Mouse (Mus musculus): Measurements from ENCODE around the gene 1110051M20Rik.

Gene 1110051M20Rik

GRCm38 (mm10) chr2:91457656-91458251 is 13.2 kb upstream of the 1110051M20Rik start:
- DNase-seq (ENCODE audit: low spot score): no peak

- DNase-seq (ENCODE audit: low spot score): no peak
These were observed 12.8 kb upstream of the 1110051M20Rik start, which contains the start of gene Lrp4 for GRCm38 (mm10) chr2:91457259-91457655. Gene Lrp4 (plus strand): TSS chr2:91457511.

- no peak for DNase-seq (ENCODE audit: low spot score)
These were observed 12.1 kb upstream of the 1110051M20Rik start for GRCm38 (mm10) chr2:91456491-91457100.

- DNase-seq (ENCODE audit: low spot score): no peak
These were observed 11.3 kb upstream of the 1110051M20Rik start for GRCm38 (mm10) chr2:91455826-91456225.

GRCm38 (mm10) chr2:91454434-91454833 is 9.9 kb upstream of the 1110051M20Rik start:
- no peak for DNase-seq (ENCODE audit: low spot score)

- DNase-seq (ENCODE audit: low spot score): no peak
These were observed 8.9 kb upstream of the 1110051M20Rik start for GRCm38 (mm10) chr2:91453231-91454075.

GRCm38 (mm10) chr2:91452658-91453057 is 8.2 kb upstream of the 1110051M20Rik start:
- no peak for DNase-seq (ENCODE audit: low spot score)

GRCm38 (mm10) chr2:91450316-91450715 is 5.8 kb upstream of the 1110051M20Rik start:
- no peak for DNase-seq (ENCODE audit: low spot score)

DNA sequence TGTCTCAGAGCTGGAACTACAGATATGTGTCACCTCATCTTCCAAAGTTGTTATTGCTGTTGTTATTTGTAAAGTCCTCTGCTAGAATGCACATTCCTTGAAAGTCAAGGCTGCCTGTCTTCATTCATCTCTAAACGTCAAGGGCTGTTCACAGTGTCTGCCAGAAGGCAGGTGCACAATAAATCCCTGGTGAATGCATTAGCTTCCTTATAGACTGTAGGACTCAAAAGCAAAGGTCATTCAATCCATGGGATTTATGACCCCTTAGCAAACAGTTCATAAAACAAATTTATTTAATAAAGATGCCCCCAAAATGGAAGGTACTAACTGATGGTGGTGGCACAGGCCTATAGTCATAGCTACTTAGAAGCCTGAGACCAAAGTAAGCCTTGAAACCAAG is 5.2 kb upstream of the 1110051M20Rik start:
- no peak for DNase-seq (ENCODE audit: low spot score)

DNA sequence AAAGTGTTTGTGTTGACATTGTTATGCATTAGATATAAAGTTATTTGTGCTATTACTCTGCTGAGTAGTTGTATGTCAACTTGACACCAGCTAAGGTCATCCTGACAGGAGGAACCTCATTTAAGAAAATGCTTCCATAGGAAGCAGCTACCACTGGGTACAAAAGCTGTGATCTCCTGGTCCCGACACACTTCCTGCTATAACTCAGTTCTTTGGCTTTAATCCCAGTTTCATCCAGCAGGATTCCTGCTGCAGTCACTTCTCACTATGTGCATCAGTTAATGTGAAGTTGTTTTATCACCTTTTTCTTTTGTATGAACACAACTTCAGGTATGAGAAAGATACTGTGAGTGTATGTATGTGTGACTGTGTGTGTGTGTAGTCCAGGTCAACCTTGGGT is 2.3 kb downstream of the 1110051M20Rik start:
- no peak for DNase-seq (ENCODE audit: low spot score)

DNA sequence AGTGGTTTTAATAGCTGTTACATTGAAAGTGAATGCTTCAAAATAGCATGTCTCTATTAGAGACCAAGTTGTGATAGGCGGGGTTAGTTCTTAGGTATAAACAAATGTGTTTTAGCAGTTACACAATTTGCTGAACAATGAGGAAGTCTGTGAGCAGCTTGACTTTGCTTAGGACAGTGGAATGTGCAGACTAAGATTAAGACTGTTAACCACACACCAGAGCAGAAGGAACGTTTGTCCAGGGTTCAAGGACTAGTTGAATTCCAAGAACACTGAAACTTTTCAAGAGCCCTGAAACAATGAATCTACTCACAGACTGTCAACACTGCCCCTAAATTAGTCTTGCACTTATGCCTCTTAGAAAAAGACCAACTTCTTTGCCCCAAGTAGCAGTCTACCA is 2.8 kb downstream of the 1110051M20Rik start:
- no peak for DNase-seq (ENCODE audit: low spot score)

- DNase-seq (ENCODE audit: low spot score): no peak
These were observed 3.8 kb downstream of the 1110051M20Rik start for GRCm38 (mm10) chr2:91440686-91441085.

GRCm38 (mm10) chr2:91439876-91440275 is 4.6 kb downstream of the 1110051M20Rik start:
- no peak for DNase-seq (ENCODE audit: low spot score)

GRCm38 (mm10) chr2:91439271-91439670 is 5.2 kb downstream of the 1110051M20Rik start:
- DNase-seq (ENCODE audit: low spot score): no peak

GRCm38 (mm10) chr2:91437116-91437815 is 7.2 kb downstream of the 1110051M20Rik start:
- no peak for DNase-seq (ENCODE audit: low spot score)

DNA sequence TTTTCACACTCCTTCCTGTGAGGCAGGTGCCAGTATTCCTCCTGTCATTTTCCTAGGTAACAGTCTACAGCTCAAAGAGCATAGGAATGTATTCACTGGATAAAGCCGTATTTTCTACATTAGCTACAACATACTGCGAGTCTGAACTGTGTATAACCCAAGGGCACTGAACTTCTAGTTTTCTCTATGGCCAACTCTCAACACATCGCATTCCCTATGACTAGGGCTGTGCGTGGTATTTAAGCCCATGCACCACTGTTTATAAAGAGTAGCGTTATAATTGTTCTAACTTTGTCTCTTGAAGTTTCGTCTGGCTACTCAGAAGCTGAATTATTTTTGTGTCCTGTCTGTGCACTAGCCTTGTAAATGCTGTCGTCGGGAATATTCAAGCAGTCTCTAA is 7.8 kb downstream of the 1110051M20Rik start:
- DNase-seq (ENCODE audit: low spot score): no peak

DNA sequence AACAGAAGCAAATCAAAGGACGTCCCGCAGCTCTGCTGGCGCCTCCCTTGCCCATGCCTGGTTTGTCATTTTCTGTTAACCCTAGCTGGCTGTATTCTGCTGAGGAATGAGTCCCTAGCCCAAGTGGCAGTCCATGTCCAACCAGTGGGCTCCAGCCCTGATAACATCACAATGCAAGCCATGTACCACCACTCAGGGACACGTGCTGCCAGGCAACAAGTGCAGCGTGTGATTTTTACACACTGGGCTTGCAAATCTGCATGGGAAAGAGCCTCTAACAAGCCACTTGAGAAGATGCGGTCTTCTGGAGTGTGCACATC is 13.9 kb downstream of the 1110051M20Rik start:
- no peak for DNase-seq (ENCODE audit: low spot score)

- no peak for DNase-seq (ENCODE audit: low spot score)
These were observed 14.4 kb downstream of the 1110051M20Rik start for GRCm38 (mm10) chr2:91429915-91430599.

GRCm38 (mm10) chr2:91429146-91429545 is 15.4 kb downstream of the 1110051M20Rik start:
- DNase-seq (ENCODE audit: low spot score): no peak

GRCm38 (mm10) chr2:91426321-91426720 is 18.2 kb downstream of the 1110051M20Rik start:
- no peak for DNase-seq (ENCODE audit: low spot score)

GRCm38 (mm10) chr2:91424061-91424720 is 20.3 kb downstream of the 1110051M20Rik start:
- DNase-seq (ENCODE audit: low spot score): no peak

All from T-cell, adult 2 months (primary cell).